Mouse (Mus musculus): ENCODE results near the gene Dydc1. TPM values are rescaled to one million over a fixed set of nuclear protein-coding genes. Genes with fewer than 3 reads are reported as not detected.

Dydc1 gene
- 0.21 TPM in 1 of 2 replicates, not detected in the other for polyA plus RNA-seq (2012; rRNA removed)

DNA sequence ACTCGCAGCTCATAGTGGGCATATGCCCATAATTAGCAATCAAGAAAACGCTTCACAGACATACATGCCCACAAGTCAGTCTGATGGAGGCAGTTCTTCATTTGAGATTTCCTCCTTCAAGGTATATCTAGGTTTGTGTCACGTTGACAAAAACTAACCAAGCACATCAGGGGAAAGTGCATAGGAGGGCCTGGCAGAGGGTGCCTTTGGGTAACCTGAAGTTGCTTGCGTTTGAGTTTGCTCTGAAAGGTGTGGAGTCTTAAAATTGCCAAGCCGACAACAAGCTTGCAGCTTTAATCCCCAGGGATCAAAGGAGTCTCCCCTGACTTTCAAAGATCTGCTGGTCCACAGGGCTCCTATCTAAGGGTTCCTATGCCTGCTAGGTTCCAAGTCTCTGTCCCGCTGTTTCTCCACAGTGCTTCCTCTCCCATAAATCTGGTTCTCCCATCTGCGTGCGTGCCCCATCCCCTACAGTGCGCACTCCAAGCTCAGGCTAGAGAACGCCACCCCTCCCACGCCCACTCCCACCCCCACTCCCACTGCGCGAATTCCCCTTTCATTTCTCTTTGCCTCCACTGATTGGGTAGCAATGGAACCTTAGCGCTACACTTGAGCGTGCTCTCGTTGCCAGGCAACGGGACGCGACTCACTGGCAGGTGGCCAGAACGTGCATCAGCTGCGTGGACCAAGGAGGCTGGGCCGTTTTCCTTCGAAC is at the start of gene Dydc1:
TSS of gene Dydc1 (plus strand) at position 683 of the 715 bp plus-strand sequence.
- no peaks in the 10 kb centered on the region for H3K4me1 ChIP-seq (ENCODE audit: control insufficient read depth, insufficient read depth, low read length)
- no peak within 1 kb of the TSS for H3K27ac ChIP-seq (ENCODE audit: insufficient read depth, low read length)
- TF ChIP-seq POLR2A (IDR thresholded peaks at IDR 0.05; ENCODE audit: extremely low read depth, insufficient read depth, low read length) (no peak), CTCF (IDR thresholded peaks at IDR 0.05; ENCODE audit: extremely low read depth, insufficient read depth, low read length) (no peak)
- H3K4me3 ChIP-seq (ENCODE audit: insufficient read depth, low read length): peak within 1 kb of the TSS; percentile 37

DNA sequence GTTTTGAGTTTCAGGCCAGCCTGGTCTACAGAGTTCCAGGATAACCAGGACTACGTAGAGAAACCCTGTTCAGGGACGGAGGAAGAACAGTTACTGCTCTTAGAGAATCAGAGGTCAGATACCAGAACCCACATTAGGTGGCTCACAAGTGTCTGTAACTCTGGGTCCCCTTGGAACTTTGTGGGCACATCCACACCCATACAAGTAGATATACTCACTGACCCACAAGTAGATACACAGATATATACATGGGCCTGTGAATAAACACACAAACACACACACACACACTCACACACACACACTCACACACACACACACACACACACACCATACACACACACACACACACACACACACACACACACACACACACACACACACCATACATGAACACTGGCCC is 47.6 kb upstream of the Dydc1 start:
- Histone ChIP-seq H3K27ac (ENCODE audit: insufficient read depth, low read length) (no peak overlapping the region), H3K4me1 (ENCODE audit: control insufficient read depth, insufficient read depth, low read length) (no peaks in the 10 kb centered on the region)
- TF ChIP-seq POLR2A (IDR thresholded peaks at IDR 0.05; ENCODE audit: extremely low read depth, insufficient read depth, low read length): no peak
- TF ChIP-seq CTCF (IDR thresholded peaks at IDR 0.05; ENCODE audit: extremely low read depth, insufficient read depth, low read length): no peak

DNA sequence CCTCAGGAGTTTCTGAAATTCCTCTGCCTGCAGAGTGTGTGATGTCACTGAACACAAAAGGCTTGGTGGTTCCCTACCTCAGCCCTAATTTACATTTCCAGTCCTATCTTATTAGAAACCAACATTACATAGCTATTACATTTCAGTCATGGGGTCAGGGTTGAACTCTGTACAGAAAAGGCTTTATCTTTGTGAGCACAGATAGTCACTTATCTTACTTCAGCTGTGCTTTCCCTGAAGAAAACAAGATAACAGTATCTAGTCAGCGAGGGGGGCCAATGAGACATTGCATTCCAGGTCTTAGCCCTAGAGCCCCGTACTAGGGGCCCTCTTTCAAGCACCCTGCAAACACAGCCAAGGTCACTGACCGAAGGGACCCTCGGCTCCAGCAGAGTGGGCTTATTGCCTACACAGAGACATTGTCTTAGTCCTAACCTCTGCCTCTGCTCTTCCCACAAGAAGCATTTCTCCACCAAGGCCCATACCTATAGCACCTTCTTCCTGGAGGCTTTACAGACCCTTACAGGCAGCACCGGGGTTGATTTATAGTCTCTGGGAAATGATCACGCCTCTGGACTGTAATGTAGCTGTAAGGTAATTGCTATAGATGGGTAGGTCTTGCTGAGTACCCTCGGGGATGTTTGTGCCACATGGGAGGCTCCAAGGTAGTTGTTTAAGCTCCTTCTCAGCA is 47.0 kb upstream of the Dydc1 start:
- TF ChIP-seq CTCF (IDR thresholded peaks at IDR 0.05; ENCODE audit: extremely low read depth, insufficient read depth, low read length) (no peak), POLR2A (IDR thresholded peaks at IDR 0.05; ENCODE audit: extremely low read depth, insufficient read depth, low read length) (no peak)

More for the DNA sequence above, 47.6 kb upstream of the Dydc1 start:
- H3K4me3 ChIP-seq (ENCODE audit: insufficient read depth, low read length): no peak overlapping the region

DNA sequence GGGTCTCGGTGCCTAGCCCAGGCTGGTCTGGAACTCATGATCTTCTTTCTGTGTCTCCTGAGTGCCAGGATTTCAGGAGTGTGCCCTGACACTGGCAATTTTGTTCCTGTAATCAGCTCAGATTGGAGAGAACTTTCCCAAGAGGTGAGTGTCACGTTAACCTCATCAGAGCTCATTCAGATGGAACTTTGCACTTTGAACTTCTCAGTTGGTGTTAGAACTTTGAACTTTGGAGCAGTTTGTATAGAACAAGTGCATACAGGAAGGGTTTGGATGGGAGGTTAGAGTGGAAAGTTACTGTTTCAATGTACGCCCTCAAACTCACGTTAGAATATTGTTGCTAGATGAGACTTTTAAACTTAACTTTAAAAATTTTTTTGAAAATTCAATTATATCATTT is 43.4 kb upstream of the Dydc1 start:
- TF ChIP-seq CTCF (IDR thresholded peaks at IDR 0.05; ENCODE audit: extremely low read depth, insufficient read depth, low read length): no peak
- H3K4me3 ChIP-seq (ENCODE audit: insufficient read depth, low read length): no peak overlapping the region
- H3K4me1 ChIP-seq (ENCODE audit: control insufficient read depth, insufficient read depth, low read length): no peaks in the 10 kb centered on the region
- no peak overlapping the region for H3K27ac ChIP-seq (ENCODE audit: insufficient read depth, low read length)

More for the DNA sequence above, 47.0 kb upstream of the Dydc1 start:
- no peak overlapping the region for H3K4me3 ChIP-seq (ENCODE audit: insufficient read depth, low read length)
- no peak overlapping the region for H3K27ac ChIP-seq (ENCODE audit: insufficient read depth, low read length)
- no peaks in the 10 kb centered on the region for H3K4me1 ChIP-seq (ENCODE audit: control insufficient read depth, insufficient read depth, low read length)

DNA sequence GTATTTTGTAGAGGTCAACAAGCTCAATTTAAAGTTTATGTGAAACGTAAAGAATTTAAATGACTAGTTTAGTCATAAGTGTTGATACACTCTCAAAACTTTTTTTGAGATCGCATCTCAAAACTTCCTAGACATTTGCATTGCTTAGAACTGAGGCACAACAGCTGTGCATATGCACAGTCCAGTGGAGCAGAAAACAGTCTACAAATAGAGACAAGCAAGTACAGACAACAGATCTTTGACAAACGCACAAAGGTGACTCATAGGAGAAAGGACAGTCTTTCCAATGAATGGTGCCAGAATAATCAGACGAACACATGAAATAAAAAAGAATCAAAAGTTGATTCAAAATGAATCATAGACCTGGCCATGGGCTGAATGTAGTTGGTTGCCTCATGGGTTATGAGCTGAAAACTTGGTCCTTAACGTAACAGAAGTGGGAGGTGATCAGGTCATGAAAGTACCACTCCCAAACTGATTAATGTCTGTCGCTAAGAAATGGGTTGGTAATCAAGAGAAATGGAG is 41.7 kb upstream of the Dydc1 start:
- no peak overlapping the region for H3K4me3 ChIP-seq (ENCODE audit: insufficient read depth, low read length)
- TF ChIP-seq POLR2A (IDR thresholded peaks at IDR 0.05; ENCODE audit: extremely low read depth, insufficient read depth, low read length) (no peak), CTCF (IDR thresholded peaks at IDR 0.05; ENCODE audit: extremely low read depth, insufficient read depth, low read length) (no peak)
- no peak overlapping the region for H3K27ac ChIP-seq (ENCODE audit: insufficient read depth, low read length)
- no peaks in the 10 kb centered on the region for H3K4me1 ChIP-seq (ENCODE audit: control insufficient read depth, insufficient read depth, low read length)

DNA sequence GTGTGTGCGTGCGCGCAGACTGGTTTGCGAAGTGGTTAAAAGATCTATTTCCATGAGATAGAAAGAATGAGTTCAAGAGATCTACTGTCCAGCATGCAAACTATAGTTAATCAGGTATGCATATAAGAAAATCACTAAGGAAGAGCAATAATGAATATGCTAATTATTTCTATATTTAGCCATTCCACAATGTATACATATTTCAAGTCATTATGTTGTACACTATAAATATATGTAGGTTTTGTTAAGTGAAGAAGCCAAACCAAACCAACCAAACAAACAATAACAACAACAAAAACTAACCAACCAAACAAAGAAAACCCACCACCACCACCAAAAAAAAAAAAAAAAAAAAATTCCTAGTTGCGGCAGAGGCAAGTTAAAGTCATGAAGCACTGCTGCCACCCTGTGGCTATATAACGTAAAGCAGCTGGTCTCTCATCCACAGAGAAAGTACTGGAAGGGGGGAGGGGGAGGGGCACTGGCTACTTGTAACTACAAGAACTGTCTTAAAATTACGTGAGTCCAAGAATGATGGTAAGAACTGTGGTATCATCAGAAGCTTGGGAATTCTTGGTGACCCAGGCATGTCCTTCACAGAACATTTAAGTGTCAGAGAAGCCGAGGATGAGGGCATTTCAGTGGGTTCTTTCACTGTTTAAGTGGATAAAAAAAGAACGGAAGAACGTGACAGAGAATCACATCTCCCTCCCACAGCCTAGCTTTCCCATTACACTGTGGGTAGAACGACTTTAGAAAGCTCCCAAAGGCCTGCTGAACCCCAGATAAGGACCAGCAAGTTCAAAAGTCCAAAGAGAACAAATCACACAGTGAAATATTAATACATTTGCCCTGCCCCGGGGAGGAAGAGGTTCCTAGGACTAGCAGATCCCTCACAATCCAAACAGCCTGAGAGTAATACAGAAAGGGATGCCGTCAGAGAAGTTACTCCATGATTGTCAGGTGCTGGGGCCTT is 39.3 kb upstream of the Dydc1 start:
- Histone ChIP-seq H3K27ac (ENCODE audit: insufficient read depth, low read length) (no peak overlapping the region), H3K4me1 (ENCODE audit: control insufficient read depth, insufficient read depth, low read length) (no peaks in the 10 kb centered on the region), H3K4me3 (ENCODE audit: insufficient read depth, low read length) (no peak overlapping the region)
- TF ChIP-seq POLR2A (IDR thresholded peaks at IDR 0.05; ENCODE audit: extremely low read depth, insufficient read depth, low read length) (no peak), CTCF (IDR thresholded peaks at IDR 0.05; ENCODE audit: extremely low read depth, insufficient read depth, low read length) (peak; percentile 70)

DNA sequence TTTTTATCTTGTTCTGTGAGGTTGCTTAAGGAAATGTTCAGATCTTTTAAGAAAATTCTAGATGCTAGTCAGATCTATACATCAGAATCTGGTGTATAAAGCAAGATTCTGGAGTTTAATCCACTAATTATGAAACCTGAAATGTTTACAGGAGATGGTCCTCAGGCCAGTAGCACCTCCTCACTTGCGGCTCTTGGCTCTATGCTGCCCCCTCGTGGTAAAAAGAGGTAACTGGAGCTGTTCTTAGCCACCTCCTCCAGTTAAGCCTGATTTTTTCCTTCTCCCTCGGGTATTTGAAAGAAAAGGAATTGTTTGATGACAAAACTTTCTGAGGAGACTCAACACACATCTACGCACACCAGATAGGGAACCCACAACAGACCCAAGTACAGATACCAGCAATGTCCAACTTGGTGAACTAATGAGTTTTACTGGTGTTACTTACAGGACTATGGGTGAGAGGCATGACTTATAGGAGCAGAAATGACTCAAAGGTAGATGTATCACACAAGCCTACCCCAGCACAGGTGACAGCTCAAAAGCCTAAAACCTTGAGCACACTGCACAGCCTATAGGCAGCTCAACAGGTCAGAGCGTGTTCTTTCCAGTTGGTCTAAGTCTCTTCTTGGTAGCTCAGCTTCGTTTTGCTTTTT is 37.4 kb upstream of the Dydc1 start:
- H3K4me3 ChIP-seq (ENCODE audit: insufficient read depth, low read length): no peak overlapping the region
- H3K4me1 ChIP-seq (ENCODE audit: control insufficient read depth, insufficient read depth, low read length): no peaks in the 10 kb centered on the region
- H3K27ac ChIP-seq (ENCODE audit: insufficient read depth, low read length): no peak overlapping the region
- TF ChIP-seq CTCF (IDR thresholded peaks at IDR 0.05; ENCODE audit: extremely low read depth, insufficient read depth, low read length) (peak; percentile 76), POLR2A (IDR thresholded peaks at IDR 0.05; ENCODE audit: extremely low read depth, insufficient read depth, low read length) (no peak)

DNA sequence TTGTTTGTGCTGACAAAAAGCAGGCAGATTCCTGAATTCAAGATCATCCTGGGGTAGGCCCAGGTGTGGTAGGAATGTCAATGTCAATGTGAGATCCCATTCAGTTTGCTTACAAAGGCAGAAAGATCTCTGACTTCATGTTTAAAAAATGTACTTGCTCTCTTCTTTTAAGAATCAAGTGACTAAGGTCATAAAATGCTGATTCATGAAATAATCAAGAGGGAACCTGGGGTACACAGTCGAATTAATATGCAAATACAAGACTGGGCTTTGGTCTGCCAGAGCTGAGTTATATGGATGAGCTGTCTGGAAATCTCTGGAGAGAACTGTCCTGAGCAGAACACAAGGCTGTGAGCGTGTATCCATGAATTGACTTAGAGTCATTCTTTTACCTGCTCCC is 25.3 kb upstream of the Dydc1 start:
- no peak for TF ChIP-seq POLR2A (IDR thresholded peaks at IDR 0.05; ENCODE audit: extremely low read depth, insufficient read depth, low read length)
- no peak for TF ChIP-seq CTCF (IDR thresholded peaks at IDR 0.05; ENCODE audit: extremely low read depth, insufficient read depth, low read length)
- Histone ChIP-seq H3K4me3 (ENCODE audit: insufficient read depth, low read length) (no peak overlapping the region), H3K4me1 (ENCODE audit: control insufficient read depth, insufficient read depth, low read length) (no peaks in the 10 kb centered on the region), H3K27ac (ENCODE audit: insufficient read depth, low read length) (no peak overlapping the region)

GRCm38 (mm10) chr14:41050471-41050870 is 22.2 kb upstream of the Dydc1 start:
- TF ChIP-seq POLR2A (IDR thresholded peaks at IDR 0.05; ENCODE audit: extremely low read depth, insufficient read depth, low read length) (no peak), CTCF (IDR thresholded peaks at IDR 0.05; ENCODE audit: extremely low read depth, insufficient read depth, low read length) (no peak)
- no peak overlapping the region for H3K27ac ChIP-seq (ENCODE audit: insufficient read depth, low read length)
- no peak overlapping the region for H3K4me3 ChIP-seq (ENCODE audit: insufficient read depth, low read length)
- no peaks in the 10 kb centered on the region for H3K4me1 ChIP-seq (ENCODE audit: control insufficient read depth, insufficient read depth, low read length)
